Mouse (Mus musculus) G1E-ER4 (cell line): ENCODE data around the gene Gm5868. TPM values are rescaled to one million over a fixed set of nuclear protein-coding genes. Genes with fewer than 3 reads are reported as not detected.
"Not testable (repeated sequence)": the region's sequence is repeated elsewhere in the genome, so short reads cannot be mapped to it uniquely, and the experiment has no call there.

Source experiments
- GATA1 ChIP-seq: IDR thresholded peaks from one replicate; pipeline ENCODE4 v1.8.0; 2012; ENCODE audit warnings: low read length, inconsistent platforms
- polyA plus RNA-seq: library from polyadenylated mRNA; stranded (reverse); fragments of >175 nt; gene quantifications from 2 replicates; pipeline ENCODE4 v1.2.3, GENCODE M21; 2012

The Gm5868 gene
- polyA plus RNA-seq = not detected in 2 replicates

DNA sequence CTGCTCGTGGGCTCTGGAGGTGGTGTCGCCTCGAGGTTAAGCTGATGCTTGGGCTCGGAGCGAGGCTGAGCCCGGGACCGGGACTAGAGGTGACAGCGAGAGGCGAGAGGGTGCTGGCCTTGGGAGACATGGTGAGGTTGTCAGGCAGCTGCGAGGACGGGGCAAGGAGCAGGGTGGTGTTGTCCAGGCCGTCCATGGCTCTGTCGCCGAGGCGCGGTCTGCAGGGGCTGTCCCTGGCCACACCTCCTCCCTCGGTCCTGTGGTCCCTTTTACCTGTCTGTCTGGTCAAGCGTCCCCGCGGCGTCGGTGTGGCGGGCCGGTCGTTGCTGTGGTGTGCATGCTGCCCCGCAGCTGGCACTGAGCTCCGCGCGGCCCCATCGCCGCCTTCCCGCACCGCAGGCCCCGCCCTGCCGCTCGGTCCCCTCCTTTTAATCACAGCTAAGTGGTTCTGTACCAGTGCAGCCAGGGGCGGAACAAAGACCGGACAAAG lies at the start of gene Gm5868:
Gene Gm5868 (minus strand): TSS at position 360 of the 490 bp plus-strand sequence.
- TF ChIP-seq GATA1 = no peak

DNA sequence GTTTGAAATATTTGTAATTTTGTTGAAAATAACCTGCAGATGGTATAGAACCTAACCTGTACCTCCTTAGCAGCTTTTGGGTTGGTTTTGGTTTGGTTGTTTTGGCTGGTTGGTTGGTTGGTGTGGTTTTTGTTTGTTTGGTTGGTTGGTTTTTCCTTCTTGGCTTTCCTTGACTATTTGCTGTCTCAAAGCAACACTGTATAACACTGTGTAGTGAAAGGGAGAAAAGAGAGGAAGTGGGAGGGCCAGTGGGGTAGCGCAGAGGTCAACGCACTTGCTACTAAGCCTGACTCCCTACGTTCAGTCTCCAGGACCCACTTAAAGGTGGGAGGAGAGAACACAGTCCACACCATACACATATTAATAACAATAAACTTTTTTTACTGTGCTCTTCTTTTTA lies 49.2 kb upstream of the Gm5868 start:
- no peak for TF ChIP-seq GATA1

DNA sequence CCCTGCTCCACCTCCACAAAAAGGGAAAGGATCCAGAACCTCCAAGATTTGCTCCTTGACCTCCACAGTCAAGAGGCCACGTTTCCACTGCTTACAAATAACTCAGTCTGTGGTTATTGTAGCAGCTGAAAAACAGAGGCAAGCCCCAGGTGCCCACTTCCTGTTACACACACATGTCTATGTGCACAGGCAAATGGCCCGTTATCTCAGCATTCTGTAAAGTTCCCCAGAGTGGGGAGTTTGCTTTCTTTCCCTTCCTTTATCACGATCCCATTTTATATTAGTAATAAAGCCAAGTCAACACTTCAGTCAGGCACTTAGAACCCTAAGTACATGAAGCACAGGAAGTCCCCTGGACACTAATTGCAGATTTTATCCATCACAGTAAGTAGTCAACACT lies 48.8 kb upstream of the Gm5868 start:
- TF ChIP-seq GATA1 = no peak

DNA sequence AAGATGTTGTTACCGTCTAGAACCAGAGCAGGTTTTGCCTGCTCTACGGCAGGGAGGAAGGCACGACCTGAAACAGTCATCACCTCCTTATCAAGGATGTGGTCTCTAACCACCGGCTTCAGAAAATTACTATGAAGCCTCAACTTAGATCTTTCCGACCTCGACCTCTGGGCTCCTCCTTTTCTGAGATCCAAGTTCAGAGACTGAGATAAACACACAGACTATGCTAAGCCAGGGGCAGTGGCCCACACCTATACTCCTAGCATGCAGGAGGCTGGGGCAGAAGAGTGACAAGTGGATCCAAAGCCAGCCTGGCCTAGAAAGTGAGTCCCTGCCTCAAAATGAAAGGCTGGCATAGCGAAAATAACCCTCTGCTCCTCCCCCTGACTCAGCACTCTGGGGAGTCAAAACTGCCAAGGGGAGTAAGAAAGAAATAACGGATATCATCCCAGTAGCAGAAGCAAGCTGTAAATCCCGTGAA lies 47.5 kb upstream of the Gm5868 start:
- TF ChIP-seq GATA1 = no peak

DNA sequence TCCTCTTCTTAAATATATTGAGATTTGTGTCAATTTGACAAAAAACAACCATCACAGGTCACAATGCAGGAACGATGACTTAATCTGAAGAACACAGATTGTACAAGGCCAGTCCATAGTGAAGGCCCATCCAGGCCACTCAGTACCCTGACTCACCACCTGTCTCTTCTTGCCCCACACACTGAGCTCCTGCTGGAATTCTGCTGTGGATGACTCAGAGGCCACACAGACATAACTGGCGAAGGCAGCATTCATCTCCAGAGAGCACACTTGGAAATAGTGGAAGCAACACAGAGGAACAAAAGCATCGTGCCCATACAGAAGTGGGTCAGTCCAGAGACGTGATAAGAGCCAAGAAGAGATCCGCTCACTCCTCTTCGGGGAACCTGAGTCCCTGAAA lies 42.7 kb upstream of the Gm5868 start:
- TF ChIP-seq GATA1 = no peak

DNA sequence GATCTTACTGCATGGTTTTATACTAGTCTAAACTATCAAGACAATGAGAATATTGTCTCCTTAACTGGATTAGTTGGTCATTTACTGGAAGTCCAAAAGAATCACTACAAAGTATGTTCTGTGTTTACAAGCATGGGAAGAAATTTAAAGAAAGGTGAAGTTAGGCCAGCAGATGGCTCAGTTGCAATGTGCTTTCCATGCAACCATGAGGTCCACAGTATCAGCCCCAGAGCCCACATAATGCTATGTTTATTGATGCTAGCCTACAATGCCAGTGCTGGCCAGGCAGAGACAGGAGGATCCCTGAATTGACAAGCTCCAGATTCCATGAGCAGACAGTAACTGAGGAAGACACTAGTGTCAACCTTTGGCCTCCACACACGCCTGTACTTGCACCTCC lies 33.7 kb upstream of the Gm5868 start:
- no peak for TF ChIP-seq GATA1

DNA sequence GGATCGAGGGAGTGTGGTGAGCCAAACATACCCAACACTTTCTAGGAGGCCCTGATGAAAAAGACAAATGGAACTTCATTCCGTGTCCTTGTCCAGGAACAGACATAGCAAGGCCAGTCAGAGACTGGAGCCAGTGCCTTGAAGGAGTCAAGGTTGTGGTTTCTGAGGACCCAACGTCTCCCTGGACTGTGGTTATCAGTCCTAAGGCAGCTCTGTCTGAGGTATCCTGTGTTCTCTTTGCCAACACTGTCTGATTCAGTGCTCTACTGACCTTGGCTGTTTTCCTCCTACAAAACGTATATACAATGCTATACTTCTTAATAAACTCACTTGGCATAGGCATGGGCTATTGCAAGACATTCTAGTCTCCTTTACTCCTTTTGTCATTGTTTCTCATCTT lies 30.1 kb upstream of the Gm5868 start:
- no peak for TF ChIP-seq GATA1

DNA sequence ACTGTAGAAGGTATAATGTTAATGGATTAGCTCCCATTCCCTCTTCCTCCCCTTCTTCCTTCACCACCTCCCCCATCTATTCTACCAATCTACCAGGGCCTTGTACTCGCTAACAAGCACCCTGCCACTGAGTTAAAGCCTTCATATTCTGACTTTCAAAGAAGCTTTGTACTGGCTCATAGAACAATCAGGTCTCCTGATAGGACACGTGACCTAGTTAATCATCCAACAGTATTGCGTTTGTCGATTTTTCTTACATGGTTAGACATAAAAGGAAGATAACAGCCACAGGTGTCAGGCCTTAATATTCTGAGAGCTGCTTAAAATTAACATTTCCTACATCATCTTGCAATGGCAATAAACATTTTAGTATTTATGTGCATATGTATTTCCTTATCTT lies 15.8 kb upstream of the Gm5868 start:
- TF ChIP-seq GATA1 = no peak

DNA sequence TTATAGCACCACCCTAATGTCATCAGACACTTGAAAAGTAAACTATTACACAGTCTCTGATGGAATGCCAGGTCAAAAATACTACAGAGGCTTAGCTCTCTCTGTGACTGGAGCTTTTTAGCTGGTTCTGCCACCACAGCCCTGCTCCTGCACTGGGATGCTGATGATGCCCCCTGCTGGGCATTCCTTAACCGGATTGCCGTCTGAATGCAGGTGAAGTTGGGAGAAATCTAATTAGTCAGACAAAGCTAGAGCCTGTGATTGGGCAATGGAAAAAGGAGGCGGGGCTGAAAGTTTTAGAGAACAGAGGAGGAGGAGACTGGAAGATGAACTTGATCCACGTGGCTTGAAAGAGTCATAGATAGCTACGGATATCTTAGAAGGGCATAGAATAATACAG lies 13.7 kb upstream of the Gm5868 start:
- TF ChIP-seq GATA1 = no peak

DNA sequence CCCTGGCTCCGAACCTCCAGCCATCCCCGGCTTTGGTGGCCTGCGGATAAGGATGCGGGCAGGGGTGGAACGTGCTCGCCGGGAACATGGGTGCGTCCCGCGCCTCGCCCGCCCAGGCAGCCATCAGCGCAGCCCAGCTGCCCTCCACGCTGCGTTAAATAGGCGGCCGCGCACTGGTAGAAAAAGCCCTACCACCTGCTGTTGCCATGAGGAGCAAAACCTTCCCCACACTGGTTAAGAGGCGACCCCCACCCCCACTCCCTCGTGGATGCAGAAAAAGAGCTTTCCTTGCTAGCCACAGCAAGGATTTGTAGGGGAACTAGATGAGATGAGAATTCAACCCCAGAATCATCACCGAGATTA lies 6.4 kb downstream of the Gm5868 start, which contains the start of gene Zar1:
Gene Zar1 (minus strand): TSS at position 285 of the 363 bp plus-strand sequence.
- TF ChIP-seq GATA1 = not testable (repeated sequence)

DNA sequence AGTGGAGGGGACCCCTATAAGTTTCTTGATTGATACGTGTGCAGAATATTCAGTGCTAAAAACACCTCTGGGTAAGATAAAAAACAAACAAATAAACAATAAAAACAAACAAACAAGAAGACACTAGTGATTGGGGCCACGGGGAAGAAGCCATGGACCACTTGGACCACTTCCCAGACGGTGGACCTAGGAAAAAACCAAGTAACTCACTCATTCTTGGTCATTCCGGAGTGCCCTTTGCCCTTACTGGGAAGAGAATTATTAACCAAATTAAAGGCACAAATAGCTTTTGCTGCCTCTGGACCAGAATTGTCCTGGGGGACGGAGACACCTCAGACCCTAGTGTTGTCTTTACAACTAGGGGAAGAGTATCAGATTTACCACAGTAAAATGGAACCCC lies 21.7 kb downstream of the Gm5868 start:
- no peak for TF ChIP-seq GATA1

DNA sequence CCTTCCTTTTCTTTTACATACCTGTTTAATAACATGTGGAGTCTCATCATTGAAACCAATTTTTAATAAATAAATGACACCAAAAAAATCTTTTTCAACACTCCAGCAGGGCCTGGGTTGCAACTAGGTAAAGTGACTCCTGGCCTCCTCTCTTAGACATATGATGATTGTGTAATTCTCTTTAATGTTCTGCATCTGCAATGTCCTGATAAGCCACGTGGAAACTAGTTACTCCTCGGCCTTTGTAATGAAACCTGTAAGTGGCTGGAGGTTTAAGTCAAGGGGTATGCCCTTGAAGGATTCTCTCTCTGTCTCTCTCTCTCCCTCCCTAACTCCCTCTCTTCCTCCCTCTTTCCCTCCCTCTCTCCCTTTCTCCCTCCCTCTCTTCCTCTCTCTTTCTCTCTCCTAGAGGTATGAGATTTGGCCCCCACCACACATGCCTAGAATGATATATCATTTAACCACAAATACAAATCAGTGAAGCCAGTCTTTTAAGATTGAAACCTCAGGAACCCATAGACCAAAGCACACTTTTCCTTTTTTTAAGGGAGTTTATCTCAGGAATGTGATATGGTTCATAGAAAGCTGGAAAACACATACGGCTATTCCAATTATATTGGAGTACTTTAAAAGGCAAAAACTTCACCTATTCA lies 26.2 kb downstream of the Gm5868 start:
- TF ChIP-seq GATA1 = no peak

DNA sequence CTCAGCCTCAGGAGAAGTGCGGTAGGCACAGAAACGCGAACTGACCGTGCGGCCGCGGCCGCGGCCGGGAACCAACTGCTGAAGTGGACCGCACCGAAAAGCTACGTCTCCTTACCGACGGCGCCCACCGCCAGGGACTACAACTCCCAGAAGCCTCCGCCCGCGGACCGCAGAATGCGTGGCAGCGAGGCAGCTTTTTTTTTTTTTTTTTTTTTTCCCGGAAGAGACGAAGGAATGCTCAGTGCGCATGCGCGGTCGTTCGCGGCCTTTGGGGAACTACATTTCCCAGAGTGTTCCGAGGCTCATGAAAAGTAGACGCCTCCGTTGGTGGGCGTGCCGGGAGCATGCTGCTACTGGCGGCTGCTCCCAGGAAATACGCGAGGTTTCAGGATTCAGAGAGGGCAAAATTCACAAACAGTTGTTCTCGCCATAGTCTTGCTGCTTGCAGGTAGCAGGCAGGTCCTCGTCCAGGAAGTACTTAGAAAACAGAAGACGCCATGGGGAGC lies 27.8 kb downstream of the Gm5868 start, which contains the start of gene Nfxl1:
Gene Nfxl1 (minus strand): TSS at position 141 of the 506 bp plus-strand sequence.
- no peak for TF ChIP-seq GATA1

DNA sequence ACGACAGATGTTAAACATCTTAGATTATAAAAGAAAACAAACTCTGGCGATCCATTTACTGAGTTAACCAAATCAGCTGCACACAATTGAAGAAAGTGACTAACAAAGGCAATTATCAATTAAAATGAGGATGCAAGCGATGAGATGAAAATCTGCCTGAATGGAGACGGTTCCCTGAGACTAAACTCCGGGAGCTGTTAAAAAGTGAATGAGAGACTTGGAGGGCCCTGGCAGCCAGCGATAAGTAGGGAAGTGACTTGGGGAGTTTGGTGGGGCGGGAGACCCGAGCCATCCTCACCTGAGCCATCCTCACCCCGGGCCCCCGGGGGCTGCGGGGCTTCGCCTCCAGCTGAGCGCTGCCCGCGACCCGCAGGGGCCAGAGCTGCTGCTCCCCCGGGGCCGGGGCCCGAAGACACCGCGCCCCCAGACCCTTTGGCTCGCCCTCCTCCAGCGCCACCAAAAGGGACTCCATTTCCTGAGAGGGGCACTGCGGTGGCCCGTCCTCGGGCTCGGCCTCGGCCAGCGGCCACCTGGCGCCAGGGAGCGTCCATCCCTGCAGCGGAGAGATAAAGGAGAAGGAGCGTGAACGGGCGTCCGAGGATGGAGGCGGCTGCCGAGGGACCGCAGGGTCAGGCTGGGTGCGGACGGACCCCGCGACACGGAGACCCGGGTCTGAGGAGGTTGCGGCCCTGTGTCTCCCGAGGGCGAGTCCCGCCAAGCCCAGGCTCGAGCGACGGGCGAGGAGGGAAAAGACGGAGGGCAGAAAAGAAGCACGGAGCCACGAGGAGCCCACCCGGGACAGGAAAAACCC lies 28.4 kb downstream of the Gm5868 start:
- no peak for TF ChIP-seq GATA1

DNA sequence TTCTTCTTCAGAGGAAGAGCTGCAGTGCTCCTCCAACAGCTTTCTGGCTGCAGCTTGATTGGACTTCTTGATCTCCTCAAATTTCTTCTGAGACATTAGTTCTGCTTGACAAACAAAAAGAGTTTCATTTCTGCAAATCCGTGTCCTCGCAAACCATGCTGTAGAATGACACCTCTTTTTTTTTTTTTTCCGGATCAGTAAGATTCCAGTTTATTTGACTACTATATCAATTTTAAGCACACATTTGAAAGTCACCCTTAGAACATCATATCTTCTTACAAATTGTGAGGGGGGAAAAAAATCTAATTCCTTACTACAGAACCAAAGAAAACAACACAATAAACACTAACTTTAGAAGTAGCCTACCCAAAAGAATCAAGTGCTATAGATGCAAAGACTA lies 31.1 kb downstream of the Gm5868 start:
- TF ChIP-seq GATA1 = no peak

DNA sequence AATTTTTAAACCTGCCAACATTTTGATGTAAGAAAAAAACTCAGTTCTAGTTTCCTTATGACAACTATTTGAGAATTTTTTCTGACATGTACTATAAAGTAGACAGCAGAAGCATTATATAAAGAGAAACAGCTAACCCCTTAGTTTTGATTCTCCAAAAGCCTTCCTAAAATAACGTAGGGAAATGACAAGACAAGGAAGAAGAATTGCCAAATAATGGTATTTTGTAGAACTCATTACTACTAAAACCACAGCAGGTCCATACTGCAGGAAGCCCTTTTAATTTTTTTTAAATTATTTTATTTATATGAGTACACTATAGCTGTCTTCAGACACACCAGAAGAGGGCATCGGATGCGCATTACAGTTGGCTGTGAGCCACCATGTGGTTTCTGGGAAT lies 36.1 kb downstream of the Gm5868 start:
- TF ChIP-seq GATA1 = no peak

Other genes starting within 250 kb of the Gm5868 start
- gene Corin, start 83.1 kb downstream of the Gm5868 start, polyA plus RNA-seq = not detected in 2 replicates
- gene Nfxl1, start 27.9 kb downstream of the Gm5868 start, polyA plus RNA-seq = 9.7 and 15.3 TPM in 2 replicates
- not detected in 2 replicates for gene Zar1, start 6.3 kb downstream of the Gm5868 start, polyA plus RNA-seq
- not detected in 2 replicates for gene Cnga1, start 56.7 kb upstream of the Gm5868 start, polyA plus RNA-seq
- not detected in 2 replicates for gene Nipal1, start 60.2 kb upstream of the Gm5868 start, polyA plus RNA-seq
- not detected in 2 replicates for gene Txk, start 165.2 kb upstream of the Gm5868 start, polyA plus RNA-seq